Mouse (Mus musculus) heart, embryonic 14.5 days (tissue): Measurements from ENCODE around the gene Ubtd2. TPM values are rescaled to one million over a fixed set of nuclear protein-coding genes. Genes with fewer than 3 reads are reported as not detected.
A peak's percentile ranks its signal among the peaks of the same experiment; 100 is the strongest.

Source experiments
- ATAC-seq: fragments of 200-750 bp; cut with Nextera tagmentation; 2 replicates; pipeline ENCODE4 v1.8.0; 2017; ENCODE audit warnings: low read depth, moderate TSS enrichment; ENCODE audit not compliant: insufficient number of reproducible peaks, insufficient read depth, low FRiP score
- H3K27ac ChIP-seq, 2 experiments: fragments of 200-500 bp in 1 of 2; fragments of 300-500 bp in 1 of 2; sonication (generic) in 1 of 2; replicated peaks in 1 of 2; 2 replicates each; pipeline ENCODE4 v1.5.1; 2012 to 2014; ENCODE audit warnings: low read depth in 2 of 2, low read length in 2 of 2, control low read depth in 1 of 2, mild to moderate bottlenecking in 1 of 2, mixed read lengths in 1 of 2; ENCODE audit not compliant: control insufficient read depth in 1 of 2, insufficient read depth in 1 of 2
- H3K27me3 ChIP-seq: fragments of 300-500 bp; sonication (generic); 2 replicates; pipeline ENCODE4 v1.6.1; 2014; ENCODE audit warnings: mild to moderate bottlenecking, low read length, control low read depth; ENCODE audit not compliant: control insufficient read depth, insufficient read depth
- H3K36me3 ChIP-seq: fragments of 300-500 bp; sonication (generic); 2 replicates; pipeline ENCODE4 v1.6.1; 2014; ENCODE audit warnings: mild to moderate bottlenecking, control low read depth, low read length, mixed read lengths; ENCODE audit not compliant: control insufficient read depth, insufficient read depth
- H3K4me1 ChIP-seq, 2 experiments: fragments of 200-500 bp in 1 of 2; fragments of 300-500 bp in 1 of 2; sonication (generic) in 1 of 2; 2 replicates each; pipeline ENCODE4 v1.6.1; 2012 to 2014; ENCODE audit warnings: low read length in 2 of 2, control low read depth in 1 of 2, mixed read lengths in 1 of 2; ENCODE audit not compliant: control insufficient read depth in 2 of 2, insufficient read depth in 2 of 2
- H3K4me2 ChIP-seq: fragments of 300-500 bp; sonication (generic); 2 replicates; pipeline ENCODE4 v1.6.1; 2014; ENCODE audit warnings: mild to moderate bottlenecking, low read length
- H3K4me3 ChIP-seq, 2 experiments: fragments of 200-500 bp in 1 of 2; fragments of 300-500 bp in 1 of 2; sonication (generic) in 1 of 2; 2 replicates each; pipeline ENCODE4 v1.5.1; 2012 to 2014; ENCODE audit warnings: low read length in 2 of 2, mild to moderate bottlenecking in 2 of 2, control low read depth in 1 of 2, low read depth in 1 of 2, moderate library complexity in 1 of 2; ENCODE audit not compliant: control insufficient read depth in 1 of 2, insufficient read depth in 1 of 2
- H3K9ac ChIP-seq: fragments of 300-500 bp; sonication (generic); 2 replicates; pipeline ENCODE4 v1.6.1; 2014; ENCODE audit warnings: mild to moderate bottlenecking, low read length
- H3K9me3 ChIP-seq: fragments of 300-500 bp; sonication (generic); 2 replicates; pipeline ENCODE4 v1.6.1; 2016; ENCODE audit warnings: low read length, control low read depth; ENCODE audit not compliant: control insufficient read depth
- WGBS: fragments of 180-500 bp; shearing (Covaris S2); extraction: QIAGEN DNeasy Blood & Tissue Kit; methylation state at CpG from one replicate; pipeline ENCODE4 v1.1.7; 2014; 5-methylcytosine and 5-hydroxymethylcytosine counted together
- polyA plus RNA-seq: library from polyadenylated mRNA; unstranded; fragments of >200 nt; fragmentation: Nextera tagmentation; extraction: Ambion mirVana; gene quantifications from 2 replicates; pipeline ENCODE4 v1.2.1, GENCODE M21; 2014

Gene Ubtd2
- polyA plus RNA-seq, 1 experiment from 2014 or later, result 30.2 TPM

- WGBS, result 56% methylated on average over 10 of the region's 10 CpGs
- peaks cover 23 to 28% of the 10 kb centered on the region in 2 experiments for H3K4me1 ChIP-seq
- H3K4me2 ChIP-seq, result no peak overlapping the region
- 0 out of 2 replicates have a peak, but pooled peaks cover 2% of the 10 kb centered on the region for H3K36me3 ChIP-seq
- H3K27ac ChIP-seq, result no peak overlapping the region
- ATAC-seq, result no peak
- no peaks in the 10 kb centered on the region for H3K9me3 ChIP-seq
- no peak overlapping the region for H3K9ac ChIP-seq
- no peaks in the 10 kb centered on the region for H3K27me3 ChIP-seq
- no peak overlapping the region for H3K4me3 ChIP-seq
Observed at GRCm38 (mm10) chr11:32547391-32547947, 92.3 kb downstream of the Ubtd2 start.

GRCm38 (mm10) chr11:32548240-32548639, 93.1 kb downstream of the Ubtd2 start:
- 68% methylated on average over 4 of the region's 4 CpGs for WGBS
- Histone ChIP-seq H3K27ac (no peak overlapping the region), H3K4me1 (peaks cover 25 to 29% of the 10 kb centered on the region in 2 experiments)

GRCm38 (mm10) chr11:32549236-32549635, 94.1 kb downstream of the Ubtd2 start:
- H3K9ac ChIP-seq, result no peak overlapping the region
- no peak overlapping the region for H3K4me3 ChIP-seq
- 87% methylated on average over 6 of the region's 6 CpGs for WGBS
- no peak overlapping the region for H3K4me2 ChIP-seq
- no peak for ATAC-seq
- H3K9me3 ChIP-seq, result no peaks in the 10 kb centered on the region
- H3K27ac ChIP-seq, result no peak overlapping the region
- no peaks in the 10 kb centered on the region for H3K27me3 ChIP-seq
- H3K4me1 ChIP-seq, result peaks cover 35 to 38% of the 10 kb centered on the region in 2 experiments
- H3K36me3 ChIP-seq, result 0 out of 2 replicates have a peak, but pooled peaks cover 2% of the 10 kb centered on the region

More at GRCm38 (mm10) chr11:32548240-32548639, 93.1 kb downstream of the Ubtd2 start:
- ATAC-seq, result no peak
- H3K9ac ChIP-seq, result no peak overlapping the region
- H3K4me3 ChIP-seq, result no peak overlapping the region
- no peaks in the 10 kb centered on the region for H3K27me3 ChIP-seq
- no peak overlapping the region for H3K4me2 ChIP-seq
- H3K36me3 ChIP-seq, result 0 out of 2 replicates have a peak, but pooled peaks cover 2% of the 10 kb centered on the region
- H3K9me3 ChIP-seq, result no peaks in the 10 kb centered on the region

GRCm38 (mm10) chr11:32550102-32550501, 94.9 kb downstream of the Ubtd2 start:
- no peak overlapping the region for H3K9ac ChIP-seq
- no peak overlapping the region for H3K27ac ChIP-seq
- H3K36me3 ChIP-seq, result no peaks in the 10 kb centered on the region
- no peak overlapping the region for H3K4me2 ChIP-seq
- ATAC-seq, result no peak
- WGBS, result 71% methylated on average over 4 of the region's 4 CpGs
- H3K4me3 ChIP-seq, result no peak overlapping the region
- peaks cover 42 to 44% of the 10 kb centered on the region in 2 experiments for H3K4me1 ChIP-seq
- H3K27me3 ChIP-seq, result no peaks in the 10 kb centered on the region
- no peaks in the 10 kb centered on the region for H3K9me3 ChIP-seq

- Histone ChIP-seq H3K36me3 (no peaks in the 10 kb centered on the region), H3K4me2 (no peak overlapping the region), H3K4me3 (no peak overlapping the region), H3K9ac (no peak overlapping the region), H3K27ac (no peak overlapping the region), H3K4me1 (peaks cover 46 to 48% of the 10 kb centered on the region in 2 experiments), H3K9me3 (no peaks in the 10 kb centered on the region), H3K27me3 (no peaks in the 10 kb centered on the region)
- no peak for ATAC-seq
- WGBS, result 95% methylated on average over 4 of the region's 4 CpGs
Observed at GRCm38 (mm10) chr11:32551056-32551455, 95.9 kb downstream of the Ubtd2 start.

- ATAC-seq, result no peak
- H3K9ac ChIP-seq, result no peak overlapping the region
- H3K4me2 ChIP-seq, result no peak overlapping the region
- WGBS, result 71% methylated on average over 12 of the region's 12 CpGs
- H3K27me3 ChIP-seq, result no peaks in the 10 kb centered on the region
- H3K4me3 ChIP-seq, result no peak overlapping the region
- H3K9me3 ChIP-seq, result no peaks in the 10 kb centered on the region
- peaks cover 41% of the 10 kb centered on the region in 2 experiments for H3K4me1 ChIP-seq
- H3K27ac ChIP-seq, result no peak overlapping the region
- H3K36me3 ChIP-seq, result no peaks in the 10 kb centered on the region
Observed at GRCm38 (mm10) chr11:32551579-32552297, 96.6 kb downstream of the Ubtd2 start.

- H3K36me3 ChIP-seq, result no peaks in the 10 kb centered on the region
- peaks cover 36 to 40% of the 10 kb centered on the region in 2 experiments for H3K4me1 ChIP-seq
- no peak overlapping the region for H3K9ac ChIP-seq
- no peak overlapping the region for H3K4me3 ChIP-seq
- peak; percentile 44 for ATAC-seq
- no peaks in the 10 kb centered on the region for H3K9me3 ChIP-seq
- no peak overlapping the region for H3K4me2 ChIP-seq
- WGBS, result 54% methylated on average over 13 of the region's 13 CpGs
- H3K27me3 ChIP-seq, result no peaks in the 10 kb centered on the region
- H3K27ac ChIP-seq, result peak overlapping the region; percentile 20 to 62
Observed at GRCm38 (mm10) chr11:32552401-32553090, 97.4 kb downstream of the Ubtd2 start.
